Mouse (Mus musculus) liver, embryonic 13.5 days (tissue): ENCODE data around the gene Pde10a. TPM values are rescaled to one million over a fixed set of nuclear protein-coding genes. Genes with fewer than 3 reads are reported as not detected.

Experiments
- ATAC-seq: fragments of 200-750 bp; cut with Nextera tagmentation; 2 replicates; pipeline ENCODE4 v1.8.0; 2017; ENCODE audit warnings: low read depth, mild to moderate bottlenecking, moderate number of reproducible peaks, moderate library complexity
- DNase-seq: peaks from one replicate; pipeline ENCODE4 v3.0.0; 2022
- H3K27ac ChIP-seq: fragments of 300-500 bp; sonication (generic); 2 replicates; pipeline ENCODE4 v1.5.1; 2015; ENCODE audit warnings: moderate library complexity, mild to moderate bottlenecking, inconsistent platforms
- H3K27me3 ChIP-seq: fragments of 300-500 bp; sonication (generic); 2 replicates; pipeline ENCODE4 v1.6.1; 2015; ENCODE audit warnings: mild to moderate bottlenecking, inconsistent platforms
- H3K36me3 ChIP-seq: fragments of 300-500 bp; sonication (generic); 2 replicates; pipeline ENCODE4 v1.6.1; 2015; ENCODE audit warnings: mild to moderate bottlenecking, inconsistent platforms
- H3K4me1 ChIP-seq: fragments of 300-500 bp; sonication (generic); replicated peaks from 2 replicates; pipeline ENCODE4 v1.6.1; 2015; ENCODE audit warnings: inconsistent platforms
- H3K4me2 ChIP-seq: fragments of 300-500 bp; sonication (generic); 2 replicates; pipeline ENCODE4 v1.6.1; 2015; ENCODE audit warnings: inconsistent platforms, mild to moderate bottlenecking, moderate library complexity
- H3K4me3 ChIP-seq: fragments of 300-500 bp; sonication (generic); replicated peaks from 2 replicates; pipeline ENCODE4 v1.5.1; 2015; ENCODE audit warnings: mild to moderate bottlenecking, inconsistent platforms
- H3K9ac ChIP-seq: fragments of 300-500 bp; sonication (generic); 2 replicates; pipeline ENCODE4 v1.6.1; 2015; ENCODE audit warnings: mild to moderate bottlenecking, inconsistent platforms
- H3K9me3 ChIP-seq: fragments of 300-500 bp; sonication (generic); replicated peaks from 2 replicates; pipeline ENCODE4 v1.6.1; 2016; ENCODE audit warnings: inconsistent platforms
- WGBS: fragments of 180-500 bp; shearing (Covaris S2); methylation state at CpG from one replicate; pipeline ENCODE4 v1.1.7; 2015; ENCODE audit not compliant: insufficient replicate concordance; 5-methylcytosine and 5-hydroxymethylcytosine counted together
- polyA plus RNA-seq: library from polyadenylated mRNA; unstranded; fragments of >200 nt; fragmentation: Nextera tagmentation; extraction: Ambion mirVana; gene quantifications from 2 replicates; pipeline ENCODE4 v1.2.1, GENCODE M21; 2015

Gene Pde10a
- polyA plus RNA-seq, 1 experiment from 2014 or later, result 0.39 TPM

DNA sequence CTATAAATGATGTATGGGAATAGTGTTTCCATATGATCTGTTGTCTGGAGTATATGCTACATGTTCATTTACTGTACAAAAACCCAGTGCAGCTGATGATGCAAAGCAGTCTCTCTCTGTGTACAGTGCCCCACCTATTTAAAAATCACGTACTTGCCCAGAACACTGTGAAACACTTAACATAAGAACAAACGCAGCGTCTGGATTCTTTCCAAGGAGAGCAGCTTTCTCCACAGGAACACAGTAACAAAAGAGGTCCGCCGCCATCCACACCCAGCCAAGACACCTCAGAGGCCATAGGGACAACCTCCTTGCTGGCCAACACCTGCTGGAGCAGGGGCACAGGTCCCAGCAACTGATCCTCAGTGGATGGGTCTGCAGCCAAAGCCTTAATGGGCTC lies 460.5 kb downstream of the Pde10a start:
- Histone ChIP-seq H3K27me3 (no peaks in the 10 kb centered on the region), H3K9ac (no peak overlapping the region), H3K4me3 (no peak overlapping the region), H3K27ac (no peak overlapping the region), H3K36me3 (no peaks in the 10 kb centered on the region), H3K9me3 (no peaks in the 10 kb centered on the region), H3K4me1 (0 out of 2 replicates have a peak, but pooled peaks cover 4% of the 10 kb centered on the region), H3K4me2 (no peak overlapping the region)
- WGBS, result 69% methylated on average over 5 of the region's 5 CpGs
- DNase-seq, result no peak
- ATAC-seq, result no peak

DNA sequence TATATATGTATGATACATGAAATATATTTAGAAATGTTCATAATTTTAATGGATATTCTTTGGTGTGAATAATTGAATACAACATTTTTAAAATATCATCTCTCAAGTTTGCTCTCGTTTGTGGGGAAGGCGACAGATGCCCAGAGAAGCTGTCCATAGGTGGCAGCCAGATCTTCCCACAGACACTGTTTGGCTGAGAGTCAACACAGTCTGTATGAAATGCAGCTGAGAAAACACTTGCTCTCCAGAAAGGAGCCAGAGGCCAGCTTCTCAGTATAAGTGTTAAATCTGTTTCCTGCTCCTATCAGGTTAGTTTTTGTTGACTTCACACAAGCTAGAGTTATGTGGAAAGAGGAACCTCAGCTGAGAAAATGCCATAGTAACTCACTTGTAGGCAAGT lies 461.4 kb downstream of the Pde10a start:
- Histone ChIP-seq H3K27me3 (no peaks in the 10 kb centered on the region), H3K27ac (no peak overlapping the region), H3K9me3 (no peaks in the 10 kb centered on the region), H3K4me1 (0 out of 2 replicates have a peak, but pooled peaks cover 4% of the 10 kb centered on the region), H3K9ac (no peak overlapping the region), H3K4me3 (no peak overlapping the region), H3K4me2 (no peak overlapping the region), H3K36me3 (no peaks in the 10 kb centered on the region)
- WGBS, result 75% methylated on average over 2 of the region's 2 CpGs
- ATAC-seq (no peak), DNase-seq (no peak)

DNA sequence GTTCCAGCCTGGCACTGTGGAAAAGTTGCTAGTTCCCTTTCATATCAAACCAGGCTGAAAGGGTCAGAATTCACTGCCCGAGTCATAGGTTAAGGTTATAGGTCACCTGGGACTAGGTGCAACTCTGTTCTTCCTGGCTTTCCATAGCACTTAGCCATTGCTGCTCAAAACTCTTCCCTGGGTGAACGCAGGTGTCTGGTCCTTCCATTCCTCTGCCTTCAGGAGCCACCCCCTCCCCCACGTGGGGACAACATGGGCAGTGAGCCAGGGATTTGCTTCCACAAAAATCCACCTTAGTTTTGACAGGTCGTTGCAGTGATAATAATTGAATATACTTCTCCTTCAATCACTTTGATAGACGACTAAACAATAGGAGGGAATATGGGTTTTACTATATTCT lies 462.2 kb downstream of the Pde10a start:
- WGBS, result 59% methylated on average over 5 of the region's 5 CpGs
- 0 out of 2 replicates have a peak, but pooled peaks cover 4% of the 10 kb centered on the region for H3K4me1 ChIP-seq
- H3K27me3 ChIP-seq, result no peaks in the 10 kb centered on the region
- no peaks in the 10 kb centered on the region for H3K9me3 ChIP-seq
- DNase-seq (no peak), ATAC-seq (no peak)
- no peak overlapping the region for H3K9ac ChIP-seq
- no peaks in the 10 kb centered on the region for H3K36me3 ChIP-seq
- no peak overlapping the region for H3K4me2 ChIP-seq
- no peak overlapping the region for H3K27ac ChIP-seq
- no peak overlapping the region for H3K4me3 ChIP-seq

GRCm38 (mm10) chr17:8988119-8988807 lies 463.1 kb downstream of the Pde10a start, which contains the start of gene 1700010I14Rik:
Gene 1700010I14Rik, plus strand, starts transcription at chr17:8988333.
- H3K4me1 ChIP-seq, result 0 out of 2 replicates have a peak, but pooled peaks cover 4% of the 10 kb centered on the region
- H3K4me3 ChIP-seq, result peak within 1 kb of the TSS; percentile 55
- H3K4me2 ChIP-seq, result peak within 1 kb of the TSS; percentile 63
- peak within 1 kb of the TSS; percentile 43 for H3K9ac ChIP-seq
- ATAC-seq (peak; percentile 57; the same call in 1 of the 2 replicates), DNase-seq (peak; percentile 60)
- no peaks in the 10 kb centered on the region for H3K27me3 ChIP-seq
- H3K36me3 ChIP-seq, result 0 out of 2 replicates have a peak, but pooled peaks cover under 1% of the 10 kb centered on the region
- no peak within 1 kb of the TSS for H3K27ac ChIP-seq
- no peaks in the 10 kb centered on the region for H3K9me3 ChIP-seq
- WGBS, result 3% methylated on average over 13 of the region's 13 CpGs

DNA sequence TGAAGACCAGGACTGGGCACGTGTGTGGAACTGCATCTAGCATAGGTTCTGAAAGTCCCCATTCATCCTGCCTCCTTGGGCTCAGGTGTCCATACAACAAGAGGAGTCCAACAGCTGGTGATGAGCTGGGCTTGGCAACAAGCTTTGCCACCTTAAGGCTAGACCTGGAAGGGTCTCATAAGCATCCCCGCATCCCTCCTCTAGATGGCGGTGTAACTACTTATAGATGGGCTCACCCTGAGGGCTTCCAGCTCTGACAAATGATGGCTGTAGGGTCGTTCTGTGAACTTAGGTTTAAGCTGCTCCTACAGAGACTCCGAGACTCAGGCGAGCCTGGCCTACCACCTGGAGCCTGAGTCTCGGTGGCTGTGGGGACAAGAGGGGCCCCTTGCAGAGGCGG lies 466.0 kb downstream of the Pde10a start:
- Histone ChIP-seq H3K9me3 (no peaks in the 10 kb centered on the region), H3K4me2 (no peak overlapping the region), H3K27me3 (no peaks in the 10 kb centered on the region), H3K9ac (no peak overlapping the region), H3K4me1 (0 out of 2 replicates have a peak, but pooled peaks cover 4% of the 10 kb centered on the region), H3K27ac (no peak overlapping the region), H3K36me3 (peaks cover 6% of the 10 kb centered on the region; the same call in 1 of the 2 replicates), H3K4me3 (no peak overlapping the region)
- 46% methylated on average over 8 of the region's 8 CpGs for WGBS
- DNase-seq, result no peak
- no peak for ATAC-seq

- Histone ChIP-seq H3K27me3 (no peaks in the 10 kb centered on the region), H3K9me3 (no peaks in the 10 kb centered on the region), H3K4me3 (no peak overlapping the region), H3K36me3 (peaks cover 6% of the 10 kb centered on the region; the same call in 1 of the 2 replicates), H3K9ac (no peak overlapping the region), H3K4me1 (no peaks in the 10 kb centered on the region), H3K4me2 (no peak overlapping the region), H3K27ac (no peak overlapping the region)
- 68% methylated on average over 1 of the region's 1 CpGs for WGBS
- DNase-seq (no peak), ATAC-seq (no peak)
Observed at GRCm38 (mm10) chr17:8995344-8995743, 470.2 kb downstream of the Pde10a start.

DNA sequence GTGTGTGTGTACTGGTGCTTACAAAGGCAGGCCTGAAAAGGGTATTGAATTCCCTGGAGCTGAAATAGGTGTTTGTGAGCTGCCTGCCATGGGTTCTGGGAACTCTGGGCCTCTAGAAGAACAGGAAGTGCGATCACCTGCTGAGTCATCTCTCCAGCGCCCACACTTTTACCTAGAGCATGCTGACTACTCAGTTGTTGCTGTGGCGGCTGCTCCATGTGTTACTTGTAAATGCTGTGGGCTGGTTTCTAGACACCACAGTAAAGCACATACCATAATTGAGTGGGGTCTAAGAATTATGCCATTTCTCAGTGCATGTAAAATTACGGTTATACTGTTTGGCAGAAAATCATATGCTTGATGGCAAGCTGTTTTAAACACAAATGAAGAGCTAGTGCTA lies 477.3 kb downstream of the Pde10a start:
- 41% methylated on average over 4 of the region's 4 CpGs for WGBS
- H3K4me3 ChIP-seq, result no peak overlapping the region
- no peaks in the 10 kb centered on the region for H3K9me3 ChIP-seq
- no peak overlapping the region for H3K4me2 ChIP-seq
- H3K27me3 ChIP-seq, result no peaks in the 10 kb centered on the region
- H3K27ac ChIP-seq, result no peak overlapping the region
- no peaks in the 10 kb centered on the region for H3K4me1 ChIP-seq
- H3K9ac ChIP-seq, result no peak overlapping the region
- H3K36me3 ChIP-seq, result no peaks in the 10 kb centered on the region
- DNase-seq, result no peak
- no peak for ATAC-seq

DNA sequence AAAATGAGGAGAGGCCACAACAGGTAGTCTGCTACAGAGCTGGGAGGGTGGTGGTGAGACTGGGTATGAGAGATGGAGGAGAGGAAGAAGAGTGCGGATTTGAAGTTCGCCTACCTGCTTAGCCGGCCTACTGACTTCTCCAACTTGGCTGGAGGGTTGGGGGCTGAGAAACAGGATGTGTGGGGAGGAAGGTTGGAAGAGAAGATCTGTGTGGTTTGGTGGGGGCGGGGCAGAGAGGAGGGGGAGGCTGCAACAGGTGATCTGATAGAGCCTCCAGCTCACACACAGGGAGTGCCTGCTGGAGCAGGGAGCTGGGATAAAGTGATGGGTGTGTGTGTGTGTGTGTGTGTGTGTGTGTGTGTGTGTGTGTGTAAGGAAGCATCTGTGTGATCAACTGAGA lies 479.3 kb downstream of the Pde10a start:
- Histone ChIP-seq H3K4me1 (no peaks in the 10 kb centered on the region), H3K9ac (no peak overlapping the region), H3K4me2 (no peak overlapping the region), H3K36me3 (no peaks in the 10 kb centered on the region), H3K27me3 (no peaks in the 10 kb centered on the region), H3K4me3 (no peak overlapping the region), H3K9me3 (no peaks in the 10 kb centered on the region), H3K27ac (no peak overlapping the region)
- no peak for ATAC-seq
- whole genome bisulfite sequencing, result 66% methylated on average over 4 of the region's 4 CpGs
- DNase-seq, result no peak

GRCm38 (mm10) chr17:9023198-9023942 lies 498.2 kb downstream of the Pde10a start:
- H3K27ac ChIP-seq, result no peak overlapping the region
- ATAC-seq, result no peak
- H3K4me2 ChIP-seq, result no peak overlapping the region
- DNase-seq, result no peak
- H3K4me3 ChIP-seq, result no peak overlapping the region
- H3K36me3 ChIP-seq, result no peaks in the 10 kb centered on the region
- no peak overlapping the region for H3K9ac ChIP-seq
- no peaks in the 10 kb centered on the region for H3K9me3 ChIP-seq
- no peaks in the 10 kb centered on the region for H3K4me1 ChIP-seq
- no peaks in the 10 kb centered on the region for H3K27me3 ChIP-seq
- 31% methylated on average over 14 of the region's 14 CpGs for WGBS

DNA sequence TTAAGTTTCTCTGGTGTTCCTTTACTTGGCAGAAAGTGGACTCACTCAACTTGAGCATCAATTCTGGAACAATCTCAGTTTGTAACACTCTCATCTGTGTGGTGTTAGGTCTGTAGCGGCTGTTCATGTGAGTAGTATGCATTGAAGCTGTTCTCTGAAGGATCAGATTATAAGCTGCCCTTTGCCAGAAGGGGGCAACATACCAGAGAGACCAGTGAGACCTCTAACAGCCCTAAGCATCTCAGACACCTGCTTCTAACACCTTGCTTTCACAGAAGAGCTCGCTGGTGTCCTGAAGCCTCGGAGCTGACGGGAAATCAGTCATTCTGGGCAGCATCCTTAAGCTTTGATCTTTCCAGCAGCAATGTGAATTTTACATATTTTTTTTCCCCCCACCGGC lies 505.0 kb downstream of the Pde10a start:
- Histone ChIP-seq H3K4me1 (no peaks in the 10 kb centered on the region), H3K4me2 (no peak overlapping the region), H3K27ac (no peak overlapping the region), H3K36me3 (no peaks in the 10 kb centered on the region), H3K9ac (no peak overlapping the region), H3K9me3 (no peaks in the 10 kb centered on the region), H3K4me3 (no peak overlapping the region), H3K27me3 (no peaks in the 10 kb centered on the region)
- 44% methylated on average over 5 of the region's 5 CpGs for WGBS
- no peak for ATAC-seq
- DNase-seq, result no peak

DNA sequence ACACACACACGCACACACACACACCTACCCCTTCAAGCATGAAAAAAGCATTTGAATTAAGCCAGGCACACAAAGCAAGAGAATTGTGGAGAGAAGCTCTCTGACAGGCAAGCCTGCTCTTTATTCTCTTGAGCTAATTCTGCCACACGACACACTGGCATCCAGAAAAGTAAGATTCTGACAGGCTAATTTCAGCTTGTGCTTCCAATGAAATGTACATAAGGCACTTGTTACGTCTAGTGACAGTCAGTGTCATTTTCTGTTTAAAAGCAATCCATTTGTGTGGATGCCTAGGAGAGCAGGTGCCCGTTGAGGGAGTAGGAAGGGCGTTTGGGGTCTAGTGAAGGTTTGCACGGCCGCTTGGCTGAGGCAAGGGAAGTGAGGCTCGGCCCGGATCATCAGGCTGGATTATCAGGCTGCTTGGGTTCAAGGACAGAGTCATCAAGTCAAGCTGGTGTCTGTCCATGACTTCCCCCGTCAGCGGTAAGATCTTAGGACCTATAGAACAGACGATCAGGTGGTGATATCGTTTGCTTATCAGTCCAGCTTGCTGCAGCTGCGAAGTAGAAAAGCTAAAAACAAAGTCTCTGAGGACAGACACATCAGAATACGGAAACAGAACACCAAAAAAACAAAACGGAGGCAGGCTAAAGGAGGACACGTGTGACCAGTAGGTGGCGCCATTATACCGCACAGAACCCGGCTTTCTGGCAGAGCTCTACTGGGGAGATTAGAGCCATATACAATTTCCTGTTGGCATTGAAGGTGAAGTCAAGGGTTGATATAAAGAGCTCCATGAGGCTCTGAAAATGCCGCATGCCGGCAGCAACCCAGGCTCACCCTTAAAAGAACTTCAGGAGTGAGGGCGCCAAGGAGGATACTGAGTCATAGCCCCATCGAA lies 506.3 kb downstream of the Pde10a start:
- H3K4me1 ChIP-seq, result no peaks in the 10 kb centered on the region
- H3K4me3 ChIP-seq, result no peak overlapping the region
- 0 out of 2 replicates have a peak overlapping the region, but pooled peaks have one; percentile 26 for H3K4me2 ChIP-seq
- no peaks in the 10 kb centered on the region for H3K9me3 ChIP-seq
- 13% methylated on average over 24 of the region's 24 CpGs for WGBS
- ATAC-seq, result no peak
- peak; percentile 24 for DNase-seq
- H3K27ac ChIP-seq, result no peak overlapping the region
- H3K36me3 ChIP-seq, result no peaks in the 10 kb centered on the region
- no peaks in the 10 kb centered on the region for H3K27me3 ChIP-seq
- H3K9ac ChIP-seq, result no peak overlapping the region
